Mouse (Mus musculus) hindbrain, embryonic 15.5 days (tissue): ENCODE data around the gene Prkag1. TPM values are rescaled to one million over a fixed set of nuclear protein-coding genes. Genes with fewer than 3 reads are reported as not detected.

Experiments used
- ATAC-seq: fragments of 200-750 bp; cut with Nextera tagmentation; 2 replicates; pipeline ENCODE4 v1.8.0; 2017; ENCODE audit warnings: low read depth, moderate number of reproducible peaks, moderate TSS enrichment; ENCODE audit not compliant: low FRiP score
- H3K27ac ChIP-seq: fragments of 300-500 bp; sonication (generic); replicated peaks from 2 replicates; pipeline ENCODE4 v1.5.1; 2015; ENCODE audit warnings: mild to moderate bottlenecking, inconsistent platforms
- H3K27me3 ChIP-seq: fragments of 300-500 bp; sonication (generic); 2 replicates; pipeline ENCODE4 v1.6.1; 2015; ENCODE audit warnings: control low read depth, inconsistent platforms
- H3K36me3 ChIP-seq: fragments of 300-500 bp; sonication (generic); 2 replicates; pipeline ENCODE4 v1.6.1; 2015; ENCODE audit warnings: control low read depth, inconsistent platforms
- H3K4me1 ChIP-seq: fragments of 300-500 bp; sonication (generic); replicated peaks from 2 replicates; pipeline ENCODE4 v1.6.1; 2015; ENCODE audit warnings: control low read depth, inconsistent platforms
- H3K4me2 ChIP-seq: fragments of 300-500 bp; sonication (generic); 2 replicates; pipeline ENCODE4 v1.6.1; 2015; ENCODE audit warnings: moderate library complexity, mild to moderate bottlenecking, inconsistent platforms
- H3K4me3 ChIP-seq: fragments of 300-500 bp; sonication (generic); 2 replicates; pipeline ENCODE4 v1.5.1; 2015; ENCODE audit warnings: mild to moderate bottlenecking, inconsistent platforms
- H3K9ac ChIP-seq: fragments of 300-500 bp; sonication (generic); 2 replicates; pipeline ENCODE4 v1.6.1; 2015; ENCODE audit warnings: inconsistent platforms
- H3K9me3 ChIP-seq: fragments of 300-500 bp; sonication (generic); 2 replicates; pipeline ENCODE4 v1.6.1; 2016; ENCODE audit warnings: control low read depth, inconsistent platforms
- WGBS: fragments of 180-500 bp; shearing (Covaris S2); methylation state at CpG from one replicate; pipeline ENCODE4 v1.1.7; 2015; 5-methylcytosine and 5-hydroxymethylcytosine counted together
- polyA plus RNA-seq: library from polyadenylated mRNA; unstranded; fragments of >200 nt; fragmentation: Nextera tagmentation; extraction: Ambion mirVana; gene quantifications from 2 replicates; pipeline ENCODE4 v1.2.1, GENCODE M21; 2015

Gene Prkag1
- polyA plus RNA-seq, 1 experiment from 2014 or later, result 73.4 TPM

DNA sequence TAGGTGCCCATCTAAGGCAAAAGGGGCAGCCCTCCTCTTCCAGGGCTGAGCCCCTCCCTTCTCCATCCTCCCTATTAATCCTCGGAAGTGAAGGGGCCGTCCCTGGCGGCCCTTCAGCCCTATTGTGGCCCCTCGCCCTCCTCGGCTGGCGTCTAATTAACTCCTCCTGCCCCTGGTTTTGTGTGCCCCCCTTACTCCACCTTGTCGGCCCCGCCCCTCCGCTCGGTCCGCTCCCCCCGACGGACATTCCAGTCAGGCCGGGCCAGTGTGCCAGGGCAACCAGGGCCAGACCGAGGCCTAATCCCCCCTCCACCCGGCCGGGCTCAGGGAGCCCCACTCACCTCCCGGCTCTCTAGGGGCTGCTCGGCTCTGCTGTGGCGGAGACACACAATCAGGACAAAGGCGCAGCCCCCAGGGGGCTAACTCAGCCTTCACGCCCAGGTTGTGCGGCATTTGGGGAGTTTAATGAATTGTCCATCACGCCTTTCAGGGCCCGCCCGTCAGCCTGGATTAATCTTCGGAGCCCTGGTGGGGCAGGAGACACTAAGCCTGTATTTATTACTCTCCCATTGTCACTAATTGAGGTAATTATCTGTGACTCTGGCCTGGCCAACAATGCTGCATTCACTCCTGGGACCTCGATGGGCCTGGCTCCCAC is 33.4 kb downstream of the Prkag1 start:
- peaks cover 18% of the 10 kb centered on the region for H3K4me1 ChIP-seq
- no peak overlapping the region for H3K9ac ChIP-seq
- 1% methylated on average over 28 of the region's 28 CpGs for WGBS
- no peaks in the 10 kb centered on the region for H3K36me3 ChIP-seq
- no peak overlapping the region for H3K4me3 ChIP-seq
- peaks cover 94% of the 10 kb centered on the region for H3K27me3 ChIP-seq
- peak; percentile 87 for ATAC-seq
- no peaks in the 10 kb centered on the region for H3K9me3 ChIP-seq
- no peak overlapping the region for H3K27ac ChIP-seq
- 0 out of 2 replicates have a peak overlapping the region, but pooled peaks have one; percentile 24 for H3K4me2 ChIP-seq

DNA sequence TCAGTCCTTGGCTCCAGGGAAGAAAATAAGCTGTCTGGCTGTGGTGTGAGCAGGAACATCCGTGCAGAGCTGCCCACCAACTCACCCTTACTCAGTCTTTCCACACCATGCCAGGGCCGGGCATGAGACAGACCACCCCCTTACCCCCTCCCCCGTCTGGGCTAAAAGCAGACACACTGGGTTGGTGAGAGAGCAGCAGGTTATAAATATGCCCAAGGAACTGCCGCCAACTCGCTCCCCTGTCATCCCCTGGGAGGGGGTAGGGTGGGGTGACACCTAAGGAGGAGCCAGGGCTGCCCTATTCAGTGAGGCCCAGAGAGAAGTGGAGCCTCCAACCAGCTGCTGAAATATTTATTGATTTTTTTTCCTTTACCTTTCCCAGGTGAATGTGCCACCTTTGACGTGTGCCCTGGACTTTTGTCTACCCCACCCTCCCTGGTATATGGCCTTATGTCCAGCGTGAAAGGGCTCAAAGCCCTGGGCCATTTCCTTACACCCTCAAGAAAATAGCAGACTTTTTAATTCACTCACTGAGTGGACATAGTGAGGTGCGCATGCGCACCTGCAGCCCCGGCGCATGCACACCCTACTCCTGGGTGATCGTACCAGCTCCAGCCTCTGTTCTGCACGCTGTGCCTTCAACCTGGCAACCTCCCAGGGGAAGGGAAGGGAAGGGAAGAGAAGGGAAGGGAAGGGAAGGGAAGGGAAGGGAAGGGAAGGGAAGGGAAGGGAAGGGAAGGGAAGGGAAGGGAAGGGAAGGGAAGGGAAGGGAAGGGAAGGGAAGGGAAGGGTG is 34.3 kb downstream of the Prkag1 start:
- no peaks in the 10 kb centered on the region for H3K9me3 ChIP-seq
- no peak overlapping the region for H3K4me2 ChIP-seq
- ATAC-seq, result 0 out of 2 replicates have a peak, but pooled peaks have one; percentile 28
- H3K36me3 ChIP-seq, result no peaks in the 10 kb centered on the region
- peaks cover 26% of the 10 kb centered on the region for H3K4me1 ChIP-seq
- peaks cover 94% of the 10 kb centered on the region for H3K27me3 ChIP-seq
- WGBS, result 6% methylated on average over 12 of the region's 13 CpGs
- H3K4me3 ChIP-seq, result no peak overlapping the region
- H3K9ac ChIP-seq, result no peak overlapping the region
- H3K27ac ChIP-seq, result no peak overlapping the region

DNA sequence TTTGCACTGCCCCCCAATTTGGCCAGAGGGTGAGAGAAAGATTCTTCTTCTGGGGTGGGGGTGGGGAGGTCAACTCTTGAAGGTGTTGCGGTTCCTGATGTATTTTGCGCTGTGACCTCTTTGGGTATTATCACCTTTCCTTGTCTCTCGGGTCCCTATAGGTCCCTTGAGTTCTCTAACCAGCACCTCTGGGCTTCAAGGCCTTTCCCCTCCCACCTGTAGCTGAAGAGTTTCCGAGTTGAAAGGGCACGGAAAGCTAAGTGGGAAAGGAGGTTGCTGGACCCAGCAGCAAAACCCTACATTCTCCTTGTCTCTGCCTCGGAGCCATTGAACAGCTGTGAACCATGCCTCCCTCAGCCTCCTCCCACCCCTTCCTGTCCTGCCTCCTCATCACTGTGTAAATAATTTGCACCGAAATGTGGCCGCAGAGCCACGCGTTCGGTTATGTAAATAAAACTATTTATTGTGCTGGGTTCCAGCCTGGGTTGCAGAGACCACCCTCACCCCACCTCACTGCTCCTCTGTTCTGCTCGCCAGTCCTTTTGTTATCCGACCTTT is 38.1 kb downstream of the Prkag1 start:
- ATAC-seq, result no peak
- Histone ChIP-seq H3K4me1 (peaks cover 40% of the 10 kb centered on the region), H3K27me3 (peaks cover 95% of the 10 kb centered on the region), H3K27ac (no peak overlapping the region), H3K4me3 (peak overlapping the region; percentile 36), H3K4me2 (peak overlapping the region; percentile 59), H3K9me3 (no peaks in the 10 kb centered on the region), H3K9ac (peak overlapping the region; percentile 18), H3K36me3 (no peaks in the 10 kb centered on the region)
- WGBS, result 6% methylated on average over 13 of the region's 13 CpGs

DNA sequence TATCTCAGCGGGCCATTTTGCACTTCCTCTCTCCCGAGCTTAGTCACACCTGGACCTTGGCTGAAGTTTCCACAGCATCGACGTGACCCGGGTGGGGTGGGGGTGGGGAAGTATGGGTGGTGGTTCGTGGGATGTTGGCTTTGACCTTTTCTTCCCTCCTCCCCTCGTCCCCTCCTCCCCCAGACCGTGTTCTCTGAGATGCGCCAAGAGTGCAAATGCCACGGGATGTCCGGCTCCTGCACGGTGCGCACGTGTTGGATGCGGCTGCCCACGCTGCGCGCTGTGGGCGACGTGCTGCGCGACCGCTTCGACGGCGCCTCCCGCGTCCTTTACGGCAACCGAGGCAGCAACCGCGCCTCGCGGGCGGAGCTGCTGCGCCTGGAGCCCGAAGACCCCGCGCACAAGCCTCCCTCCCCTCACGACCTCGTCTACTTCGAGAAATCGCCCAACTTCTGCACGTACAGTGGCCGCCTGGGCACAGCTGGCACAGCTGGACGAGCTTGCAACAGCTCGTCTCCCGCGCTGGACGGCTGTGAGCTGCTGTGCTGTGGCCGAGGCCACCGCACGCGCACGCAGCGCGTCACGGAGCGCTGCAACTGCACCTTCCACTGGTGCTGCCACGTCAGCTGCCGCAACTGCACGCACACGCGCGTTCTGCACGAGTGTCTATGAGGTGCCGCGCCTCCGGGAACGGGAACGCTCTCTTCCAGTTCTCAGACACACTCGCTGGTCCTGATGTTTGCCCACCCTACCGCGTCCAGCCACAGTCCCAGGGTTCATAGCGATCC is 38.9 kb downstream of the Prkag1 start:
- H3K9me3 ChIP-seq, result no peaks in the 10 kb centered on the region
- peak overlapping the region; percentile 59 for H3K4me2 ChIP-seq
- 0 out of 2 replicates have a peak, but pooled peaks have one; percentile 16 for ATAC-seq
- peaks cover 96% of the 10 kb centered on the region for H3K27me3 ChIP-seq
- peak overlapping the region; percentile 18 for H3K9ac ChIP-seq
- no peak overlapping the region for H3K27ac ChIP-seq
- 1% methylated on average over 70 of the region's 75 CpGs for WGBS
- H3K4me3 ChIP-seq, result peak overlapping the region; percentile 36
- H3K4me1 ChIP-seq, result peaks cover 33% of the 10 kb centered on the region
- H3K36me3 ChIP-seq, result no peaks in the 10 kb centered on the region

DNA sequence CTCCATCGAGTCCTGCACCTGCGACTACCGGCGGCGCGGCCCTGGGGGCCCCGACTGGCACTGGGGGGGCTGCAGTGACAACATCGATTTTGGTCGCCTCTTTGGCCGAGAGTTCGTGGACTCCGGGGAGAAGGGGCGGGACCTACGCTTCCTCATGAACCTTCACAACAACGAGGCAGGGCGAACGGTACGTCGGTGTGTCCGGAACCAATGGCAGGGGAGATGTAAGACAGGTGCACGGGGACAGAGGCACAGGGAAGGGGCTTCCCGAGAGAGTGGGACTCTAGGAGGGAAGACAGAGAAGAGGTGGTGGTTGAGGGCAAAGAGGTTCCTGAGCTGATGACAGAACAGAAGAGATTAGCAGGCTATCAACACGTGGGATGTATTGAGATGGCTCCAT is 39.5 kb downstream of the Prkag1 start:
- Histone ChIP-seq H3K4me3 (peak overlapping the region; percentile 36; the same call in 1 of the 2 replicates), H3K4me1 (peaks cover 29% of the 10 kb centered on the region), H3K9me3 (no peaks in the 10 kb centered on the region), H3K4me2 (peak overlapping the region; percentile 34), H3K9ac (no peak overlapping the region), H3K27ac (no peak overlapping the region), H3K27me3 (peaks cover 95% of the 10 kb centered on the region), H3K36me3 (no peaks in the 10 kb centered on the region)
- WGBS, result under 1% methylated on average over 23 of the region's 23 CpGs
- ATAC-seq, result no peak

DNA sequence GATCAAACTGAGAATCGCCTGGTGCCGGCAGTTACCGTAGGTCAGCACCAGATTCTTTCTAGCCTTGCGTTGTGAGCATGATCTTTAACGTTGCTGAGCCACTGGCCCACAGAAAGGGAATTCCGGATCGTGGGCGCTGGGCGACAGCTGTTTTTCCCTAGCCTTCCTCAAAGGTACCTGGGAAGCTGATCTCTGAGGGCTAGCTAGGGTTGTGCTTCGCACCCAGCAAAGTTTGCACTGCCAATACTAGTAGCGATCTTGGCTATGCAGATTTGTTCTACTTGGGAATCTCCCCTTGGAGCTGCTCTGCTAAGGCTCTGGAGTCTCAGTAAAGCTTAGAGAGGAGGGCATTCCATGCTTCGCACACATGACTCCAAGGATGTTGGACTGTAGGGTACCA is 40.1 kb downstream of the Prkag1 start:
- under 1% methylated on average over 12 of the region's 12 CpGs for WGBS
- no peak for ATAC-seq
- Histone ChIP-seq H3K27ac (no peak overlapping the region), H3K4me3 (peak overlapping the region; percentile 36), H3K27me3 (peaks cover 95% of the 10 kb centered on the region), H3K4me1 (peaks cover 28% of the 10 kb centered on the region), H3K9me3 (no peaks in the 10 kb centered on the region), H3K36me3 (no peaks in the 10 kb centered on the region), H3K9ac (no peak overlapping the region), H3K4me2 (peak overlapping the region; percentile 34)

DNA sequence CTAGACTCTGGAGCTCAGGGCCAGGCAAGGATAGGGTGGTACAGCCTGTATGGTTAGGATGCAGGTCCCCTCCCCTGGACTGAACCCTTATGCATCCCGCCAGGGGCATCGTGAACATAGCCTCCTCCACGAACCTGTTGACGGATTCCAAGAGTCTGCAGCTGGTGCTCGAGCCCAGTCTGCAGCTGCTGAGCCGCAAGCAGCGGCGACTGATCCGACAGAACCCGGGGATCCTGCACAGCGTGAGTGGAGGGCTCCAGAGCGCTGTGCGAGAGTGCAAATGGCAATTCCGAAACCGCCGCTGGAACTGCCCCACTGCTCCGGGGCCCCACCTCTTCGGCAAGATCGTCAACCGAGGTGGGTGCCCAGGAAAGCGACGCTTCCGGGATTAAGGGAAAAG is 40.6 kb downstream of the Prkag1 start:
- H3K4me1 ChIP-seq, result peaks cover 28% of the 10 kb centered on the region
- no peaks in the 10 kb centered on the region for H3K9me3 ChIP-seq
- no peak overlapping the region for H3K27ac ChIP-seq
- no peaks in the 10 kb centered on the region for H3K36me3 ChIP-seq
- no peak overlapping the region for H3K9ac ChIP-seq
- H3K4me2 ChIP-seq, result peak overlapping the region; percentile 34
- ATAC-seq, result no peak
- peak overlapping the region; percentile 36 for H3K4me3 ChIP-seq
- under 1% methylated on average over 23 of the region's 23 CpGs for WGBS
- H3K27me3 ChIP-seq, result peaks cover 91% of the 10 kb centered on the region

DNA sequence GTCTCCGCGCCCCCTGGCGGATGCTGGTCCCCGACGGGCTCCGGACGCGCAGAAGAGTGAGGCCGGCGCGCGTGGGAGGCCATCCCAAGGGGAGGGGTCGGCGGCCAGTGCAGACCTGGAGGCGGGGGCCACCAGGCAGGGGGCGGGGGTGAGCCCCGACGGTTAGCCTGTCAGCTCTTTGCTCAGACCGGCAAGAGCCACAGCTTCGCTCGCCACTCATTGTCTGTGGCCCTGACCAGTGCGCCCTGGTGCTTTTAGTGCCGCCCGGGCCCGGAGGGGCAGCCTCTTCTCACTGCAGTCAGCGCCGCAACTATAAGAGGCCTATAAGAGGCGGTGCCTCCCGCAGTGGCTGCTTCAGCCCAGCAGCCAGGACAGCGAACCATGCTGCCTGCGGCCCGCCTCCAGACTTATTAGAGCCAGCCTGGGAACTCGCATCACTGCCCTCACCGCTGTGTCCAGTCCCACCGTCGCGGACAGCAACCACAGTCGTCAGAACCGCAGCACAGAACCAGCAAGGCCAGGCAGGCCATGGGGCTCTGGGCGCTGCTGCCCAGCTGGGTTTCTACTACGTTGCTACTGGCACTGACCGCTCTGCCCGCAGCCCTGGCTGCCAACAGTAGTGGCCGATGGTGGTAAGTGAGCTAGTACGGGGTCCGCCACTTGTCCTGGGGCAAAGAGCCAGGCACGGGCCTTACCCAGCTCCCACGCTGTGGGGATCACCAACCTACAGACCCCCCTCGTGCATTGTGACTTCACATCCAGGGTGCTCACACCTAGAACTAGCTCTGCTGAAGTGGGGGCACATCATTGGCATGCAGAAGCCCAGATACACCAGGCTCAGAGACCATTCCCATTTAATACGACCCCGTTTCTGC is 41.4 kb downstream of the Prkag1 start, which contains the start of gene Wnt1:
Wnt1 (plus strand) TSS at position 197 of the 875 bp plus-strand sequence.
- no peak within 1 kb of the TSS for H3K9ac ChIP-seq
- 2% methylated on average over 48 of the region's 51 CpGs for WGBS
- H3K4me1 ChIP-seq, result peaks cover 28% of the 10 kb centered on the region
- H3K4me2 ChIP-seq, result peak within 1 kb of the TSS; percentile 34; the same call in 1 of the 2 replicates
- peak within 1 kb of the TSS; percentile 36 for H3K4me3 ChIP-seq
- H3K36me3 ChIP-seq, result no peaks in the 10 kb centered on the region
- peaks cover 82% of the 10 kb centered on the region for H3K27me3 ChIP-seq
- ATAC-seq, result 0 out of 2 replicates have a peak, but pooled peaks have one; percentile 23
- no peak within 1 kb of the TSS for H3K27ac ChIP-seq
- no peaks in the 10 kb centered on the region for H3K9me3 ChIP-seq

DNA sequence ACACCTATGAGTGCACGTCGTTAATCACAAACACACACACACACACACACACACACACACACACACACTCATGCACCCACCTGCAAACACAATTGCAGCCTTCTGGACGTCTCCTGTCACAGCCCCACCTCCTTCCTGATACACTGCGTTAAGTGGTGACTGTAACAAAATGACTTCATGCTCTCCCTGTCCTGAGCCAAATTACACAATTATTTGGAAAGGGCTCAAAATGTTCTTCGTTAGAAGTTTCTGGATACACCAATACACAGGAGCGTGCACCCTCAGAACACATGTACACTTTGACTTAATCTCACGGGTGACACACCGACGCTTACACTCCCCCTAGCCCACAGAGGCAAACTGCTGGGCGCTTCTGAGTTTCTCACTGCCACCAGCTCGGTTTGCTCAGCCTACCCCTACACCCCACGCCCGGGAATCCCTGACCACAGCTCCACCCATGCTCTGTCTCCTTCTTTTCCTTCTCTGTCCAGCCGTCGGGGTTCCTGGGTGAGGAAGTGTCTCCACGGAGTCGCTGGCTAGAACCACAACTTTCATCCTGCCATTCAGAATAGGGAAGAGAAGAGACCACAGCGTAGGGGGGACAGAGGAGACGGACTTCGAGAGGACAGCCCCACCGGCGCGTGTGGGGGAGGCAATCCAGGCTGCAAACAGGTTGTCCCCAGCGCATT is 42.2 kb downstream of the Prkag1 start:
- Histone ChIP-seq H3K36me3 (no peaks in the 10 kb centered on the region), H3K27me3 (peaks cover 77% of the 10 kb centered on the region), H3K9me3 (no peaks in the 10 kb centered on the region), H3K4me3 (peak overlapping the region; percentile 18; the same call in 1 of the 2 replicates), H3K4me1 (peaks cover 28% of the 10 kb centered on the region), H3K9ac (no peak overlapping the region), H3K4me2 (0 out of 2 replicates have a peak overlapping the region, but pooled peaks have one; percentile 7), H3K27ac (no peak overlapping the region)
- ATAC-seq, result no peak
- 11% methylated on average over 24 of the region's 24 CpGs for WGBS

DNA sequence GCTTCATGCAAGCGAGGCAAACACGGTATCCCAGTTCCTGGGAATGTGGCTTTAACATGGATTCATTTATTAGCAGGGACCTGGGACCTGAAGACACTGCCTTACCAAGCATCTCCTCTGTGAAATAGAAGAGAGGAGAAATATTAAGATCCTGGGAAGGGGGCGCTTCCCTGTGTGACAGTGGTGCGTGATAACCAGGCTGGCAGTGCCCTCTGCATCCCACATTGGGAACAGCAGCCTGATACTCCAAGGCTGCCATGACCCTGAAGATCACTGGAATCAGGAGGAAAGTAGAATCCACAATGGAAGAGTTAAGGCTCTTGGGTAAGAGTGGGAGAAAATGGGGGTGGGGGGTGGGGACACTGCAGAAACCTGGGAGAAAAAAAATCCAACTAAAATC is 43.4 kb downstream of the Prkag1 start:
- no peak for ATAC-seq
- no peak overlapping the region for H3K27ac ChIP-seq
- no peaks in the 10 kb centered on the region for H3K9me3 ChIP-seq
- no peak overlapping the region for H3K9ac ChIP-seq
- no peak overlapping the region for H3K4me3 ChIP-seq
- no peak overlapping the region for H3K4me2 ChIP-seq
- H3K4me1 ChIP-seq, result peaks cover 24% of the 10 kb centered on the region
- peaks cover 65% of the 10 kb centered on the region for H3K27me3 ChIP-seq
- WGBS, result 39% methylated on average over 4 of the region's 4 CpGs
- no peaks in the 10 kb centered on the region for H3K36me3 ChIP-seq
